Mouse (Mus musculus): ENCODE results near the gene Depp1. TPM values are rescaled to one million over a fixed set of nuclear protein-coding genes. Genes with fewer than 3 reads are reported as not detected.

Depp1 gene
- polyA plus RNA-seq, 1 experiment from 2014 or later = 6.1 TPM

- H3K4me3 ChIP-seq (ENCODE audit: low read depth, low read length) = no peak overlapping the region
- no peak overlapping the region for H3K4me2 ChIP-seq
- H3K36me3 ChIP-seq (ENCODE audit: control insufficient read depth, insufficient read depth, low read length) = no peaks in the 10 kb centered on the region
- DNase-seq (ENCODE audit: low spot score) = no peak
- no peak overlapping the region for H3K27ac ChIP-seq (ENCODE audit: low read depth, low read length)
- WGBS = 64% methylated on average over 5 of the region's 5 CpGs
- no peaks in the 10 kb centered on the region for H3K27me3 ChIP-seq (replicated peaks; ENCODE audit: control insufficient read depth, insufficient read depth, low read length)
- H3K9me3 ChIP-seq (ENCODE audit: control insufficient read depth, low read length) = no peaks in the 10 kb centered on the region
- H3K4me1 ChIP-seq (replicated peaks; ENCODE audit: control insufficient read depth, insufficient read depth, low read length) = peaks cover 7% of the 10 kb centered on the region; the same call in 1 of the 2 replicates
- ATAC-seq (replicated peaks; ENCODE audit: low FRiP score) = no peak
- H3K9ac ChIP-seq (ENCODE audit: low read depth, low read length) = no peak overlapping the region
Measured at GRCm38 (mm10) chr6:116679563-116680288, 29.3 kb downstream of the Depp1 start.

DNA sequence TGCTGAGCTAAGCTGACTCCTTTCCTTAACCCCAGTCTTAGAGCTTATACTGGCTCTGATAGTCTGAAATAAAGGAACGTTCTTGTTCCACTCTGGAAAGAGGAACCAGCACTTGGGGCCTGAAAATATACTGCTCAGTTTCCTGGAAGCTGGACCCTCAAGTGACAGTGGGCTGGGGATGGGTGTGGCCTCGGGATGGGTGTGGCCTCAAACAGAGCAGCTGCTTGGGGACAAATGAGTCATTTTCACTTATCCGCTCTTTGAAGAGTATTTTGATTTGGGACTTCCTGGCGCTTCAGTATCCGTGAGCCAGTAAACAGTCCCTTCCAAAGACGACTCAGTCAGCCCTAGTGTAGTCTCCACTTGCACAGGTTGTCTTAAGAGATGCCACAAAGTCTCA is 31.9 kb downstream of the Depp1 start:
- Histone ChIP-seq H3K27me3 (replicated peaks; ENCODE audit: control insufficient read depth, insufficient read depth, low read length) (no peaks in the 10 kb centered on the region), H3K4me3 (ENCODE audit: low read depth, low read length) (no peak overlapping the region), H3K9ac (ENCODE audit: low read depth, low read length) (no peak overlapping the region), H3K4me1 (replicated peaks; ENCODE audit: control insufficient read depth, insufficient read depth, low read length) (no peaks in the 10 kb centered on the region), H3K4me2 (no peak overlapping the region), H3K9me3 (ENCODE audit: control insufficient read depth, low read length) (no peaks in the 10 kb centered on the region), H3K36me3 (ENCODE audit: control insufficient read depth, insufficient read depth, low read length) (no peaks in the 10 kb centered on the region), H3K27ac (ENCODE audit: low read depth, low read length) (no peak overlapping the region)
- no peak for ATAC-seq (replicated peaks; ENCODE audit: low FRiP score)
- WGBS = 17% methylated on average over 6 of the region's 6 CpGs
- DNase-seq (ENCODE audit: low spot score) = no peak

DNA sequence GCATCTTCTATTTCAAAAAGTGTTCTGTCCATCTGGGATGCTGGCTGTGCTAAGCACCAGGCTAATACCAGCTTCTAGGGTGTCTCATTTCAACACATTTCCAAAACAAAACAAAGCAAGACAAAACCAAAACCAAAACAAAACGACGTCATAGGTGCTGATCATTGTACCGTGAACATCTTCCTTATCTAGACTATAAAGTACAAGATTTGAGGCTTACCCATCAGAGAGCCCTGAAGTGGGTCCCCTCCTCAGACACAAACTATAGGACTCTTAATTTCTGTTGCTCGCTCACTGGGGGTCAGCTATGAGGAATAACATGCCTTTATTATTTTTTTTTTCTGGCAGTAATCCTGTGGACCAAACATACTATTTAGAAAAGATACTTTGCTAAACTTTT is 43.2 kb downstream of the Depp1 start:
- ATAC-seq (replicated peaks; ENCODE audit: low FRiP score) = no peak
- DNase-seq (ENCODE audit: low spot score) = no peak
- Histone ChIP-seq H3K4me2 (no peak overlapping the region), H3K27me3 (replicated peaks; ENCODE audit: control insufficient read depth, insufficient read depth, low read length) (no peaks in the 10 kb centered on the region), H3K4me3 (ENCODE audit: low read depth, low read length) (no peak overlapping the region), H3K36me3 (ENCODE audit: control insufficient read depth, insufficient read depth, low read length) (no peaks in the 10 kb centered on the region), H3K27ac (ENCODE audit: low read depth, low read length) (no peak overlapping the region), H3K9ac (ENCODE audit: low read depth, low read length) (no peak overlapping the region), H3K4me1 (replicated peaks; ENCODE audit: control insufficient read depth, insufficient read depth, low read length) (no peaks in the 10 kb centered on the region), H3K9me3 (ENCODE audit: control insufficient read depth, low read length) (no peaks in the 10 kb centered on the region)
- WGBS = 84% methylated on average over 4 of the region's 4 CpGs

- H3K27ac ChIP-seq (ENCODE audit: low read depth, low read length) = no peak overlapping the region
- DNase-seq (ENCODE audit: low spot score) = no peak
- WGBS = 81% methylated on average over 3 of the region's 3 CpGs
Measured at GRCm38 (mm10) chr6:116694346-116694745, 43.9 kb downstream of the Depp1 start.

DNA sequence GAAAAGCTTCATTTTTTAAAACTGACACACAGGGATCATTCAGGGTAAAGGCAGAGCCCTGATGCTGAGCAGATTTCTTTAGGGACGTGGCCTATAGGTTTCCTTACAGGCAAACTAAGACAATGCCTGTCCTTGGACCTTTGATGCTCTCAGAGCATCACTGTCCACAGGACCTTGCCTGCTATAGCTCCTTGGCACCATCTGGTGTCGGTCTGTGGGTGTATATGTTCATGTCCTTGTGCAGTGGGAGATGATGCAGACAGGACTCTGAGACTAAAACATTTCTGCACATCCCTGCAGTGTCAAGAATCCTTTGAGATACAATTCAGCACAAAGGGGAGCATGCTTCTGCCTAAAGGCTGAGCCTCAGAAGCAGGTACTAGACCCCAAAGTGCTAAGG is 47.0 kb downstream of the Depp1 start:
- ATAC-seq (replicated peaks; ENCODE audit: low FRiP score) = no peak
- Histone ChIP-seq H3K9me3 (ENCODE audit: control insufficient read depth, low read length) (no peaks in the 10 kb centered on the region), H3K4me2 (no peak overlapping the region), H3K4me1 (replicated peaks; ENCODE audit: control insufficient read depth, insufficient read depth, low read length) (no peaks in the 10 kb centered on the region), H3K9ac (ENCODE audit: low read depth, low read length) (no peak overlapping the region), H3K36me3 (ENCODE audit: control insufficient read depth, insufficient read depth, low read length) (no peaks in the 10 kb centered on the region), H3K27ac (ENCODE audit: low read depth, low read length) (no peak overlapping the region), H3K4me3 (ENCODE audit: low read depth, low read length) (no peak overlapping the region), H3K27me3 (replicated peaks; ENCODE audit: control insufficient read depth, insufficient read depth, low read length) (no peaks in the 10 kb centered on the region)
- DNase-seq (ENCODE audit: low spot score) = no peak
- WGBS = 43% methylated on average over 2 of the region's 2 CpGs

More at GRCm38 (mm10) chr6:116694346-116694745, 43.9 kb downstream of the Depp1 start:
- H3K4me1 ChIP-seq (replicated peaks; ENCODE audit: control insufficient read depth, insufficient read depth, low read length) = no peaks in the 10 kb centered on the region
- no peaks in the 10 kb centered on the region for H3K27me3 ChIP-seq (replicated peaks; ENCODE audit: control insufficient read depth, insufficient read depth, low read length)
- H3K9me3 ChIP-seq (ENCODE audit: control insufficient read depth, low read length) = no peaks in the 10 kb centered on the region
- H3K4me3 ChIP-seq (ENCODE audit: low read depth, low read length) = no peak overlapping the region
- H3K4me2 ChIP-seq = no peak overlapping the region
- H3K36me3 ChIP-seq (ENCODE audit: control insufficient read depth, insufficient read depth, low read length) = no peaks in the 10 kb centered on the region
- no peak for ATAC-seq (replicated peaks; ENCODE audit: low FRiP score)
- H3K9ac ChIP-seq (ENCODE audit: low read depth, low read length) = no peak overlapping the region

DNA sequence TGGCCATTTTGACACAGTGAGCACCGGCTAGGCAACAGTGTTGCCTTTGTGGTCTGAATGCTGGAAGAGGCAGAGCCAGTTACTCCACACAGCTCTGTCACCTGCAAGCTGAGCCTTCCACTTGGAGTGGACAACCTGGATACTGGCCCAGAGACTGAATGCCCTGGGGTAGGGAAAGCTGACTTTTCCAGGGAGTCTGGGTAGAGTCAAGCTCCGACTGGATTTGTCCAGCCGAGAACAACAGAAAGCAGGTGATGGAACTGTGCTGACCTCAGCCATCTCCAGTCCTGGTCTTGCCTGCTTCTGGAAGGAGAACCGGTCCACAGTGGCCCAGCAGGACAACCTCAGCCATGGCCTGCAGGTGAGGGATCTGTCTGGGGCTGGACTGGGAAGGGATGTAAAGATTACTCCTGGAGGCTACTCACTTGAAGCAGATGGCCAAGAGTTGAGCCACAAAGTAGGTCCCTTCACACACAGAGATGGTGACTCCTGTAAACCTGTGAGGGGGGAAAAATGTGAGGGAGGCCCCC is 47.6 kb downstream of the Depp1 start:
- no peaks in the 10 kb centered on the region for H3K36me3 ChIP-seq (ENCODE audit: control insufficient read depth, insufficient read depth, low read length)
- no peak overlapping the region for H3K4me2 ChIP-seq
- H3K9me3 ChIP-seq (ENCODE audit: control insufficient read depth, low read length) = no peaks in the 10 kb centered on the region
- no peak overlapping the region for H3K9ac ChIP-seq (ENCODE audit: low read depth, low read length)
- no peak overlapping the region for H3K27ac ChIP-seq (ENCODE audit: low read depth, low read length)
- DNase-seq (ENCODE audit: low spot score) = no peak
- H3K4me1 ChIP-seq (replicated peaks; ENCODE audit: control insufficient read depth, insufficient read depth, low read length) = no peaks in the 10 kb centered on the region
- H3K4me3 ChIP-seq (ENCODE audit: low read depth, low read length) = no peak overlapping the region
- H3K27me3 ChIP-seq (replicated peaks; ENCODE audit: control insufficient read depth, insufficient read depth, low read length) = no peaks in the 10 kb centered on the region
- WGBS = 92% methylated on average over 4 of the region's 4 CpGs
- no peak for ATAC-seq (replicated peaks; ENCODE audit: low FRiP score)

GRCm38 (mm10) chr6:116700821-116701220 is 50.4 kb downstream of the Depp1 start:
- H3K36me3 ChIP-seq (ENCODE audit: control insufficient read depth, insufficient read depth, low read length) = no peaks in the 10 kb centered on the region
- H3K27ac ChIP-seq (ENCODE audit: low read depth, low read length) = no peak overlapping the region
- no peaks in the 10 kb centered on the region for H3K9me3 ChIP-seq (ENCODE audit: control insufficient read depth, low read length)
- no peaks in the 10 kb centered on the region for H3K27me3 ChIP-seq (replicated peaks; ENCODE audit: control insufficient read depth, insufficient read depth, low read length)
- no peaks in the 10 kb centered on the region for H3K4me1 ChIP-seq (replicated peaks; ENCODE audit: control insufficient read depth, insufficient read depth, low read length)
- DNase-seq (ENCODE audit: low spot score) (no peak), ATAC-seq (replicated peaks; ENCODE audit: low FRiP score) (no peak)
- H3K4me2 ChIP-seq = no peak overlapping the region
- H3K9ac ChIP-seq (ENCODE audit: low read depth, low read length) = no peak overlapping the region
- H3K4me3 ChIP-seq (ENCODE audit: low read depth, low read length) = no peak overlapping the region

Measured in liver, embryonic 11.5 days (tissue).